Mouse (Mus musculus): ENCODE data around the gene Pitpna. TPM values are rescaled to one million over a fixed set of nuclear protein-coding genes. Genes with fewer than 3 reads are reported as not detected.

Gene Pitpna
- total RNA-seq, 1 experiment = 40.3 TPM

- H3K4me3 ChIP-seq (ENCODE audit: insufficient read depth in 1 of 2, low read depth in 1 of 2, low read length in 2 of 2, poor library complexity in 1 of 2, severe bottlenecking in 1 of 2) = no peak overlapping the region
- H3K4me1 ChIP-seq (ENCODE audit: control insufficient read depth in 2 of 2, insufficient read depth in 2 of 2, low read length in 2 of 2, poor library complexity in 1 of 2) = peaks cover 0 to 6% of the 10 kb centered on the region in 2 experiments; a peak in 2 of 4 replicates
- H3K9me3 ChIP-seq (ENCODE audit: control insufficient read depth, insufficient read depth, low read depth, low read length) = no peaks in the 10 kb centered on the region
- no peak overlapping the region for H3K27ac ChIP-seq (ENCODE audit: insufficient read depth, low read depth, low read length, poor library complexity, severe bottlenecking)
- TF ChIP-seq HCFC1 (IDR thresholded peaks at IDR 0.05; ENCODE audit: borderline replicate concordance, insufficient read depth, low read length) (no peak), ZC3H11A (IDR thresholded peaks at IDR 0.05; ENCODE audit: borderline replicate concordance, low read depth, low read length) (no peak), ZNF384 (IDR thresholded peaks at IDR 0.05; ENCODE audit: low read depth, low read length) (no peak), MAFK (IDR thresholded peaks at IDR 0.05; ENCODE audit: insufficient read depth, low read depth, low read length) (no peak)
- DNase-seq (ENCODE audit: low read depth, low spot score) = no peak
- no peak overlapping the region for H3K9ac ChIP-seq (ENCODE audit: insufficient read depth, low read depth, low read length, poor library complexity, severe bottlenecking)
- peaks cover 7% of the 10 kb centered on the region; the same call in 1 of the 2 replicates for H3K36me3 ChIP-seq (ENCODE audit: control insufficient read depth, insufficient read depth, low read length, poor library complexity, severe bottlenecking)
- in situ Hi-C loops (cut with MboI; ENCODE audit: low sequenced_read_pairs in 2 of 2, unreplicated experiment in 2 of 2) = no loop called here
Observed at GRCm38 (mm10) chr11:75570375-75571125, 17.3 kb upstream of the Pitpna start.

DNA sequence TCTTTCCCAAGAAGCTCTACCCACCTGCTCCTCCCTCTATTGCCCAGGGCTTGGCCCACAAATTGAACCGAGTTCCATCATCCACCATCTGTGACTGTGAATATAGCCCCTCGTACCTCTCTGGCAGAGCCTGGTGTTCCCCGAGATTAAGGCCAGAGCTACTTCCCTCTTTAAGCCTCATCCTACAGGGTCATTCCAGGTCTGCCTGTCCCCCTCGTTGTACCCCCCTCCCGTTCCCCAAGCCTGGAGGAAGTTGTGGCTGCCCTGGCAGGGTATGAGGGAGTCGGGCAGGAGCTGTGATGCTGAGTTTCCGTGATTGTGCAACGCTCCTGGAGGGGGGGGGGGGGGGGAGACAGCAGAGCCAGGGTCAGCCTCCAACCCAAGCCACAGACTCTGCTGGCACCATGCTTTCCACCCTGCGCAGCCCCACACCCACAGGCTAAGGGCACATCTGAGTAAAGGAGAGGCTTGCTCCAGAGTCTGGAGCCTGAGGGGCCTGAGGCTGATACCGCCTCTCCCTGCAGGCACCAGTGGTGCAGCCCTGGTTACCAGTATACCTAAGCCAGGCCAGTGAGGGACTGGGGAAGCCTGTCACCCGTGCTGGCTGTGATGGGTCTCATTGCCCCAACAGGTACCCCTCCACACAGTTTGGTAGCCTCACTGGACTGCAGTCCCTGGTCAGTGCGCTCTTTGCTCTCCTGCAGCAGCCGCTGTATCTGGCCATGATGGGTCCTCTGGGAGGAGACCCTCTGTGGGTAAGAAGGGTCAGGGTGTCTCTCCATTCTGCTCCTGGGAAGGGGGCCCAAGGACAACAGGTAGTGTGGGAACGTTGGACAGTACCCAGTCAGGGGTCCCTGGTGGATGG is 16.5 kb upstream of the Pitpna start:
- Histone ChIP-seq H3K9ac (ENCODE audit: insufficient read depth, low read depth, low read length, poor library complexity, severe bottlenecking) (no peak overlapping the region), H3K4me1 (ENCODE audit: control insufficient read depth in 2 of 2, insufficient read depth in 2 of 2, low read length in 2 of 2, poor library complexity in 1 of 2) (peaks cover 0 to 6% of the 10 kb centered on the region in 2 experiments; a peak in 2 of 4 replicates), H3K27ac (ENCODE audit: insufficient read depth, low read depth, low read length, poor library complexity, severe bottlenecking) (no peak overlapping the region), H3K36me3 (ENCODE audit: control insufficient read depth, insufficient read depth, low read length, poor library complexity, severe bottlenecking) (peaks cover 4% of the 10 kb centered on the region; the same call in 1 of the 2 replicates), H3K4me3 (ENCODE audit: insufficient read depth in 1 of 2, low read depth in 1 of 2, low read length in 2 of 2, poor library complexity in 1 of 2, severe bottlenecking in 1 of 2) (no peak overlapping the region), H3K9me3 (ENCODE audit: control insufficient read depth, insufficient read depth, low read depth, low read length) (no peaks in the 10 kb centered on the region)
- TF ChIP-seq ZNF384 (IDR thresholded peaks at IDR 0.05; ENCODE audit: low read depth, low read length) (no peak), HCFC1 (IDR thresholded peaks at IDR 0.05; ENCODE audit: borderline replicate concordance, insufficient read depth, low read length) (no peak)
- no peak for DNase-seq (ENCODE audit: low read depth, low spot score)
- in situ Hi-C loops (cut with MboI; ENCODE audit: low sequenced_read_pairs in 2 of 2, unreplicated experiment in 2 of 2) = no loop called here

- Histone ChIP-seq H3K9ac (ENCODE audit: insufficient read depth, low read depth, low read length, poor library complexity, severe bottlenecking) (no peak overlapping the region), H3K9me3 (ENCODE audit: control insufficient read depth, insufficient read depth, low read depth, low read length) (no peaks in the 10 kb centered on the region), H3K4me3 (ENCODE audit: insufficient read depth in 1 of 2, low read depth in 1 of 2, low read length in 2 of 2, poor library complexity in 1 of 2, severe bottlenecking in 1 of 2) (no peak overlapping the region), H3K36me3 (ENCODE audit: control insufficient read depth, insufficient read depth, low read length, poor library complexity, severe bottlenecking) (peaks cover 4% of the 10 kb centered on the region; the same call in 1 of the 2 replicates), H3K4me1 (ENCODE audit: control insufficient read depth in 2 of 2, insufficient read depth in 2 of 2, low read length in 2 of 2, poor library complexity in 1 of 2) (peaks cover 0 to 6% of the 10 kb centered on the region in 2 experiments; a peak in 2 of 4 replicates), H3K27ac (ENCODE audit: insufficient read depth, low read depth, low read length, poor library complexity, severe bottlenecking) (no peak overlapping the region)
- in situ Hi-C loops (cut with MboI; ENCODE audit: low sequenced_read_pairs in 2 of 2, unreplicated experiment in 2 of 2) = no loop called here
- TF ChIP-seq ZNF384 (IDR thresholded peaks at IDR 0.05; ENCODE audit: low read depth, low read length) (no peak), ZC3H11A (IDR thresholded peaks at IDR 0.05; ENCODE audit: borderline replicate concordance, low read depth, low read length) (no peak), HCFC1 (IDR thresholded peaks at IDR 0.05; ENCODE audit: borderline replicate concordance, insufficient read depth, low read length) (no peak), MAFK (IDR thresholded peaks at IDR 0.05; ENCODE audit: insufficient read depth, low read depth, low read length) (no peak), CHD2 (IDR thresholded peaks at IDR 0.05; ENCODE audit: low read depth, low read length) (no peak)
- no peak for DNase-seq (ENCODE audit: low read depth, low spot score)
Observed at GRCm38 (mm10) chr11:75572301-75572791, 15.6 kb upstream of the Pitpna start.

GRCm38 (mm10) chr11:75572854-75573650 is 14.8 kb upstream of the Pitpna start:
- Histone ChIP-seq H3K27ac (ENCODE audit: insufficient read depth, low read depth, low read length, poor library complexity, severe bottlenecking) (no peak overlapping the region), H3K9ac (ENCODE audit: insufficient read depth, low read depth, low read length, poor library complexity, severe bottlenecking) (no peak overlapping the region), H3K36me3 (ENCODE audit: control insufficient read depth, insufficient read depth, low read length, poor library complexity, severe bottlenecking) (peaks cover 4% of the 10 kb centered on the region; the same call in 1 of the 2 replicates), H3K4me3 (ENCODE audit: insufficient read depth in 1 of 2, low read depth in 1 of 2, low read length in 2 of 2, poor library complexity in 1 of 2, severe bottlenecking in 1 of 2) (no peak overlapping the region), H3K4me1 (ENCODE audit: control insufficient read depth in 2 of 2, insufficient read depth in 2 of 2, low read length in 2 of 2, poor library complexity in 1 of 2) (peaks cover 0 to 6% of the 10 kb centered on the region in 2 experiments; a peak in 2 of 4 replicates), H3K9me3 (ENCODE audit: control insufficient read depth, insufficient read depth, low read depth, low read length) (no peaks in the 10 kb centered on the region)
- in situ Hi-C loops (cut with MboI; ENCODE audit: low sequenced_read_pairs in 2 of 2, unreplicated experiment in 2 of 2) = no loop called here
- peak; percentile 87 for DNase-seq (ENCODE audit: low read depth, low spot score)
- peak; percentile 27; the same call in 1 of the 2 replicates for TF ChIP-seq ZC3H11A (IDR thresholded peaks at IDR 0.05; ENCODE audit: borderline replicate concordance, low read depth, low read length)
- no peak for TF ChIP-seq MAFK (IDR thresholded peaks at IDR 0.05; ENCODE audit: insufficient read depth, low read depth, low read length)
